8 mouse cellular contexts compared by ENCODE assay signal in the genomic region with DNA sequence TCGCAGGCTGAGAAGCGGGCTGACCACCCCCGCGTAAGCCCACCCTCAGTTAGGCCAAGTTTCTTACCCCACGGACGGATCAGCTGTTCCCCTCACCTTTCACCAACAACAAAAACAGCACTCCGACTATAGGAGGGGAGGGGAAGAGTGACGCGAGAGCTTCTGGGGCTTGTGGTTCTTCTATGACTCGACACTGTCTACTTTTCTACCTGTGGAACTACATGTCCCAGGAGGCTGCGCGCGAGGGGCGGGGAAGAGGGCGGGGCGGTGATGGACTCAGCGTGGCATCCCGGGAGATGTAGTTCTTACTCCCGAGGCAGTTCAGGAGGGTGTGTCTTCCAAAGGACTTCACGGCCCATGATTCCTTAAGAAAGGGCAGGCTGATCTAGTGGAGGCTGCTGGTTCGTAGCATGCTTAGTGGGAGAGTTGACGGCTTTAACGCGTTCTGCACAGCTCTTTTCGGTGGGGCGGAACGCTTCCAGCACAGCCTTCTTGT. TPM values are rescaled to one million over a fixed set of nuclear protein-coding genes. Genes with fewer than 3 reads are reported as not detected.
DNase-seq lines count a peak whose midpoint lies in the region; ATAC-seq and TF ChIP-seq lines count a peak whose summit lies in the region.

A gene (minus strand): TSS at position 199 of the 496 bp plus-strand sequence.

- H3K4me3 ChIP-seq in embryonic facial prominence, embryonic 13.5 days: peak within 1 kb of the TSS; percentile 67
- peak within 1 kb of the TSS; percentile 65 for H3K4me3 ChIP-seq in kidney, adult 2 months (ENCODE audit: insufficient read depth, low read depth, low read length)
- peak within 1 kb of the TSS; percentile 68 for H3K4me3 ChIP-seq in limb, embryonic 12.5 days (replicated peaks)
- peak within 1 kb of the TSS; percentile 54 for H3K4me3 ChIP-seq in midbrain, embryonic 15.5 days
- peak within 1 kb of the TSS; percentile 74 for H3K4me3 ChIP-seq in spleen, adult 2 months (ENCODE audit: extremely low read depth, insufficient read depth, insufficient read length)

- no peak for TF ChIP-seq CTCF in kidney, adult 2 months (conservative IDR thresholded peaks at IDR 0.05; ENCODE audit: insufficient read depth, insufficient read length, low read depth, low read length)
- TF ChIP-seq CTCF in spleen, adult 2 months (IDR thresholded peaks at IDR 0.05; ENCODE audit: extremely low read depth, insufficient read depth, insufficient read length, insufficient replicate concordance): no peak

- under 1% methylated on average over 27 of the region's 27 CpGs for WGBS in embryonic facial prominence, embryonic 13.5 days
- WGBS in kidney, adult 2 months: 0% methylated on average over 27 of the region's 27 CpGs
- under 1% methylated on average over 27 of the region's 27 CpGs for WGBS in limb, embryonic 12.5 days
- under 1% methylated on average over 27 of the region's 27 CpGs for WGBS in midbrain, embryonic 15.5 days
- WGBS in spleen, adult 2 months: 3% methylated on average over 27 of the region's 27 CpGs

- DNase-seq in 3134 (ENCODE audit: extremely low read depth, insufficient read length, low spot score): peak; percentile 100
- DNase-seq in adrenal gland, postnatal 36 days: peak; percentile 95 to 96
- DNase-seq in heart, adult 18-20 months: peak; percentile 96 to 98
- peak; percentile 98 for DNase-seq in kidney, adult 2 months
- peak; percentile 89 for DNase-seq in spleen, adult 2 months (ENCODE audit: low read depth in 1 of 2, low spot score in 2 of 2)

- no peak for TF ChIP-seq POLR2A in kidney, adult 2 months (IDR thresholded peaks at IDR 0.05; ENCODE audit: low read depth, low read length)
- no peak for TF ChIP-seq POLR2A in spleen, adult 2 months (IDR thresholded peaks at IDR 0.05; ENCODE audit: low read depth, low read length)

- no peaks in the 10 kb centered on the region for H3K9me3 ChIP-seq in embryonic facial prominence, embryonic 13.5 days
- H3K9me3 ChIP-seq in limb, embryonic 12.5 days: no peaks in the 10 kb centered on the region
- no peaks in the 10 kb centered on the region for H3K9me3 ChIP-seq in midbrain, embryonic 15.5 days

- H3K9ac ChIP-seq in embryonic facial prominence, embryonic 13.5 days: peak within 1 kb of the TSS; percentile 80
- peak within 1 kb of the TSS; percentile 72 for H3K9ac ChIP-seq in limb, embryonic 12.5 days (replicated peaks)
- peak within 1 kb of the TSS; percentile 57 for H3K9ac ChIP-seq in midbrain, embryonic 15.5 days

- ATAC-seq in embryonic facial prominence, embryonic 13.5 days (ENCODE audit: insufficient number of reproducible peaks, insufficient read depth, low FRiP score, low TSS enrichment, low read depth): peak; percentile 99
- peak; percentile 100 for ATAC-seq in limb, embryonic 12.5 days (ENCODE audit: insufficient number of reproducible peaks, insufficient read depth, low FRiP score, low TSS enrichment, low read depth)
- peak; percentile 99 for ATAC-seq in midbrain, embryonic 15.5 days (replicated peaks)

- H3K27me3 ChIP-seq in embryonic facial prominence, embryonic 13.5 days: no peaks in the 10 kb centered on the region
- no peaks in the 10 kb centered on the region for H3K27me3 ChIP-seq in kidney, adult 2 months (replicated peaks; ENCODE audit: control insufficient read depth, insufficient read depth, low read length)
- no peaks in the 10 kb centered on the region for H3K27me3 ChIP-seq in limb, embryonic 12.5 days
- H3K27me3 ChIP-seq in midbrain, embryonic 15.5 days (replicated peaks): no peaks in the 10 kb centered on the region
- no peaks in the 10 kb centered on the region for H3K27me3 ChIP-seq in spleen, adult 2 months (ENCODE audit: control insufficient read depth, insufficient read depth, low read length)

- H3K4me2 ChIP-seq in embryonic facial prominence, embryonic 13.5 days: peak within 1 kb of the TSS; percentile 79
- peak within 1 kb of the TSS; percentile 73 for H3K4me2 ChIP-seq in limb, embryonic 12.5 days
- H3K4me2 ChIP-seq in midbrain, embryonic 15.5 days: peak within 1 kb of the TSS; percentile 76

- H3K27ac ChIP-seq in embryonic facial prominence, embryonic 13.5 days: peak within 1 kb of the TSS; percentile 74
- peak within 1 kb of the TSS; percentile 24; the same call in 1 of the 2 replicates for H3K27ac ChIP-seq in kidney, adult 2 months (ENCODE audit: insufficient read depth, low read depth, low read length)
- peak within 1 kb of the TSS; percentile 70 for H3K27ac ChIP-seq in limb, embryonic 12.5 days
- H3K27ac ChIP-seq in midbrain, embryonic 15.5 days: peak within 1 kb of the TSS; percentile 41; the same call in 1 of the 2 replicates
- H3K27ac ChIP-seq in spleen, adult 2 months (ENCODE audit: insufficient read depth, low read length): 0 out of 2 replicates have a peak within 1 kb of the TSS, but pooled peaks have one; percentile 24

- H3K4me1 ChIP-seq in embryonic facial prominence, embryonic 13.5 days: peaks cover 22% of the 10 kb centered on the region
- peaks cover 3% of the 10 kb centered on the region for H3K4me1 ChIP-seq in kidney, adult 2 months (ENCODE audit: control insufficient read depth, insufficient read depth, low read length)
- peaks cover 17% of the 10 kb centered on the region for H3K4me1 ChIP-seq in limb, embryonic 12.5 days (replicated peaks)
- H3K4me1 ChIP-seq in midbrain, embryonic 15.5 days: peaks cover 19% of the 10 kb centered on the region
- peaks cover 2% of the 10 kb centered on the region; the same call in 1 of the 2 replicates for H3K4me1 ChIP-seq in spleen, adult 2 months (ENCODE audit: control insufficient read depth, insufficient read depth, insufficient read length)

- H3K36me3 ChIP-seq in embryonic facial prominence, embryonic 13.5 days: peaks cover 24% of the 10 kb centered on the region
- H3K36me3 ChIP-seq in kidney, adult 2 months (ENCODE audit: control insufficient read depth, insufficient read depth, low read length): no peaks in the 10 kb centered on the region
- H3K36me3 ChIP-seq in limb, embryonic 12.5 days: peaks cover 23% of the 10 kb centered on the region
- H3K36me3 ChIP-seq in midbrain, embryonic 15.5 days (replicated peaks): peaks cover 3% of the 10 kb centered on the region; the same call in 1 of the 2 replicates
- H3K36me3 ChIP-seq in spleen, adult 2 months (ENCODE audit: control insufficient read depth, insufficient read depth, low read length): peaks cover 4% of the 10 kb centered on the region

RNA-seq across cellular contexts. Expression of the gene that starts here (rescaled TPM):
- total RNA-seq in adrenal gland, postnatal 36 days (2021): 100 to 1,000 TPM in 1 of 2 experiments, 10 to 100 TPM in 1; 92.7 to 110 TPM
- 53.4 and 62.8 TPM in 2 replicates for polyA plus RNA-seq in embryonic facial prominence, embryonic 13.5 days (2015; fragmentation: Nextera tagmentation; extraction: Ambion mirVana)
- 100 to 1,000 TPM; 105 to 119 TPM for total RNA-seq in heart, adult 18-20 months (2021)
- polyA plus RNA-seq in kidney, adult 2 months (2012; rRNA removed): 57.7 and 60.6 TPM in 2 replicates
- 43.0 and 49.4 TPM in 2 replicates for polyA plus RNA-seq in limb, embryonic 12.5 days (2016; fragmentation: Nextera tagmentation; extraction: Ambion mirVana)
- 41.9 and 43.0 TPM in 2 replicates for polyA plus RNA-seq in midbrain, embryonic 15.5 days (2015; fragmentation: Nextera tagmentation; extraction: Ambion mirVana)
- polyA plus RNA-seq in spleen, adult 2 months (2012; rRNA removed): 29.6 and 34.9 TPM in 2 replicates

Comparison
In these comparisons a context has a peak if more than half of its experiments do, and no peak if none do; other contexts are left out.
1. Peak in every context shown above with its lines: DNase-seq, ATAC-seq, H3K4me3 ChIP-seq and H3K27ac ChIP-seq.
2. H3K27ac ChIP-seq: peak in every context shown above with its lines; median percentile 74 in embryonic facial prominence, embryonic 13.5 days; 70 in limb, embryonic 12.5 days; 41 in midbrain, embryonic 15.5 days; 24 in kidney, adult 2 months; 24 in spleen, adult 2 months.